Mouse (Mus musculus) 3T3-L1 (cell line): ENCODE measurements around the gene Arhgap15.
A peak's percentile ranks its signal among the peaks of the same experiment; 100 is the strongest.

Source experiments
- DNase-seq: peaks from one replicate; pipeline ENCODE4 v3.0.0-alpha.2; 2015; ENCODE audit warnings: low read depth, low spot score

Gene Arhgap15

GRCm38 (mm10) chr2:44438070-44438469 lies 689.4 kb downstream of the Arhgap15 start:
- DNase-seq, result no peak

GRCm38 (mm10) chr2:44444938-44445337 lies 696.3 kb downstream of the Arhgap15 start:
- peak; percentile 85 for DNase-seq
